Mouse (Mus musculus) lung, postnatal 0 days (tissue): ENCODE data around the gene Trpv2. TPM values are rescaled to one million over a fixed set of nuclear protein-coding genes. Genes with fewer than 3 reads are reported as not detected.
"Not testable (repeated sequence)": the region's sequence is repeated elsewhere in the genome, so short reads cannot be mapped to it uniquely, and the experiment has no call there.

Experiments
- ATAC-seq: fragments of 200-750 bp; cut with Nextera tagmentation; 2 replicates; pipeline ENCODE4 v1.8.0; 2017; ENCODE audit warnings: moderate library complexity
- DNase-seq: peaks from one replicate; pipeline ENCODE4 v3.0.0-alpha.2; 2016; ENCODE audit warnings: low spot score
- H3K27ac ChIP-seq: fragments of 300-500 bp; sonication (generic); 2 replicates; pipeline ENCODE4 v1.5.1; 2014; ENCODE audit warnings: antibody characterized with exemption, mild to moderate bottlenecking, low read length, mixed read lengths
- H3K27me3 ChIP-seq: fragments of 300-500 bp; sonication (generic); replicated peaks from 2 replicates; pipeline ENCODE4 v1.6.1; 2014; ENCODE audit warnings: low read length, mixed read lengths; ENCODE audit not compliant: insufficient read depth
- H3K36me3 ChIP-seq: fragments of 300-500 bp; sonication (generic); 2 replicates; pipeline ENCODE4 v1.6.1; 2014; ENCODE audit warnings: low read length, mixed read lengths; ENCODE audit not compliant: insufficient read depth
- H3K4me1 ChIP-seq: fragments of 300-500 bp; sonication (generic); 2 replicates; pipeline ENCODE4 v1.6.1; 2014; ENCODE audit warnings: antibody characterized with exemption, low read depth, low read length, mixed read lengths; ENCODE audit not compliant: insufficient read depth
- H3K4me2 ChIP-seq: fragments of 300-500 bp; sonication (generic); replicated peaks from 2 replicates; pipeline ENCODE4 v1.6.1; 2014; ENCODE audit warnings: low read depth, mild to moderate bottlenecking, low read length, moderate library complexity, mixed read lengths
- H3K4me3 ChIP-seq: fragments of 300-500 bp; sonication (generic); 2 replicates; pipeline ENCODE4 v1.5.1; 2014; ENCODE audit warnings: low read depth, low read length
- H3K9ac ChIP-seq: fragments of 300-500 bp; sonication (generic); replicated peaks from 2 replicates; pipeline ENCODE4 v1.6.1; 2014; ENCODE audit warnings: low read depth, mild to moderate bottlenecking
- H3K9me3 ChIP-seq: fragments of 300-500 bp; sonication (generic); 2 replicates; pipeline ENCODE4 v1.6.1; 2016; ENCODE audit warnings: low read length, mixed read lengths
- CTCF ChIP-seq: IDR thresholded peaks from 2 replicates; pipeline ENCODE4 v1.5.1; 2016; ENCODE audit warnings: antibody characterized with exemption, mild to moderate bottlenecking
- EP300 ChIP-seq: IDR thresholded peaks from 2 replicates; pipeline ENCODE4 v1.6.1; 2016; ENCODE audit warnings: antibody characterized with exemption, mild to moderate bottlenecking, control low read depth
- WGBS: fragments of 180-500 bp; shearing (Covaris S2); extraction: QIAGEN DNeasy Blood & Tissue Kit; methylation state at CpG from one replicate; pipeline ENCODE4 v1.1.7; 2014; 5-methylcytosine and 5-hydroxymethylcytosine counted together
- polyA plus RNA-seq: library from polyadenylated mRNA; unstranded; fragments of >200 nt; fragmentation: Nextera tagmentation; extraction: Ambion mirVana; gene quantifications from 2 replicates; pipeline ENCODE4 v1.2.1, GENCODE M21; 2015

Trpv2 gene
- polyA plus RNA-seq, 1 experiment from 2014 or later = 6.1 TPM

DNA sequence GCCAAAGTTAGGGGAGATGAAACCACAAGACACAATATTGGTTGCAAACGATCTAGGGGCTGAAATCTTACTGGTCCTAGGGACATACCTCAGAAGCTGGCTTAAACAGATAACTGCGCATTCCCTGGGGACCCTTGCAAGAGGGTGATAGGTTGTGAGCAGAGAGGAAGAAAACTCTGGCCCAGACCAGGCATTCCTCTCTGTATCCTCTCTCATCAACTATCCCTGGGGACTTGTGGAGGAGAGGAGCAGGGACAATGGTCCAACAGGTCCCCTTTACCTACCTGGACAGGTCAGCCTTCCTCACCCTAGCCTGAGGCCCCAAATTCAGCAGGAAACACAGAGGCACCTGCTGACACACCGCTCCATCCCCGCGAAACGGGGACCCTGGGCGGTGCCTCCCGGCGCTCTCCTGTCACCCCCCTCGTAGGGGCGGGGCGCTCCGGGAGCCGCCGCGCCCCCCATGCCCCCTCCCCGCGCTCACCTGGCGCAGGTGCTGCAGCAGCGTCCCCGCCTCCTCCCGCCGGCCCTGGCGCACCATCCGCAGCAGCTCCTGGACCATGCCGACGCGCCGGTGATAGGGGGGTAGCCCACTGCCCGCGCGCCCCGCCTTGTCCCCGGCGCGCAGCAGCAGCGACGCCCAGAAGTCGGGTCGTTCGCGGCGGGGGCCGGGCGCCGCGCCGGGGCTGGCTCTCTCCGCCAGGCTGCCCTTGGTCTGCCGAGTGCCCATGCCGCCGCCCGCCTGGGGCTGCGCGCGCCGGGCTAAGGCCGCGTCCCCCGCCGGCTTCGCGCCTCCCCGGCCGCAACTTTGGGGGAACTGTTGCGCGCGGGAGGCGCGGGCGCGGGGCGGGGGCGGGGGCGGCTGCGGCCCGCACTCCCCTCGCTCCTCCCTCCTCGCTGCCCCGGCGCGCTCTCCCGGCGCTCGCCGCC is 73.6 kb downstream of the Trpv2 start, which contains the start of gene Lrrc75a:
TSS of gene Lrrc75a (minus strand) at position 863 of the 930 bp plus-strand sequence.
- Histone ChIP-seq H3K9me3 (no peaks in the 10 kb centered on the region), H3K9ac (peak within 1 kb of the TSS; percentile 16), H3K36me3 (no peaks in the 10 kb centered on the region), H3K27me3 (no peaks in the 10 kb centered on the region), H3K4me2 (peak within 1 kb of the TSS; percentile 77), H3K4me3 (peak within 1 kb of the TSS; percentile 63), H3K27ac (peak within 1 kb of the TSS; percentile 87), H3K4me1 (peaks cover 36% of the 10 kb centered on the region)
- DNase-seq = peak; percentile 59
- no peak for TF ChIP-seq CTCF
- TF ChIP-seq EP300 = no peak
- peak; percentile 55 for ATAC-seq
- 1% methylated on average over 38 of the region's 86 CpGs for WGBS

DNA sequence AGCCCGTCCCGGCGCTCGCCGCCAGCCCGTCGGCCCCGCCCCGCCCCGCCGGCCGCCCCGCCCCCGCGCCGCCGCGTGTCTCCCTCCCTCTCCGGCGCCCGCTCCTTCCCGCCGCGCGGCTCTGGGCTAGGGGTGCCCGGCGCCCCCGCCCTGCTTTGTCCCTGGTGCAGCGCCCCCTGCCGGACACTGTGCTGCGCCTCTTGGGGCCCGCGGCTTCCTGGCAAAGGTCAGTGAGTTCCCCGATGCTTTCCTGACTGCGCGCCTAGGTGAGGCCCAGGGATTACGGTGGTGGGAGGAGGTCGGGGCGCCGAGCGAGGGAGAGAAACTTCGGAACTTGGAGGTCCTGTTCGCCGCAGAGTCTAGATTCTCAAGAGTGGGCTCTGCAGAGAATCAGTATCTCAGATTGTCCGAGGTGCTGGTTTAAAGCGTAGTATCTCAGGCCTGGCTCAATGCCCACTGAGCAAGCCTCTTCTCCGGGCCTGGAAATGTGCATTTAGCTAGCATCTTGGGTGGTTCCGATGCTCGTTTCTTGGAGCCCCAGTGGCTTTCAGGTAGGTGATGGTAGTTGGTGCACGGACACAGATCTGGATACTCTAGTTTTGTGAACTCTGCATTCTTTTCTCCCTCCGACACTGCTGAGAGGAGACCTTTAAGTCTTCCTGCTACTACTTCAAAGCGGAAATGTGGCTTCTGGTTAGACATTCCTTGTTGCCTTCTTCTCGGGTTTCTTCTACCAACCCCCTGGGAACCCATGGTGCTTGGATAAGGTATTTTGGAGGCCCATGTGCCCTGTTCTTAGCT is 74.5 kb downstream of the Trpv2 start, which contains the start of gene Mmgt2:
TSS of gene Mmgt2 (plus strand) at position 74 of the 801 bp plus-strand sequence.
- DNase-seq = peak; percentile 95

DNA sequence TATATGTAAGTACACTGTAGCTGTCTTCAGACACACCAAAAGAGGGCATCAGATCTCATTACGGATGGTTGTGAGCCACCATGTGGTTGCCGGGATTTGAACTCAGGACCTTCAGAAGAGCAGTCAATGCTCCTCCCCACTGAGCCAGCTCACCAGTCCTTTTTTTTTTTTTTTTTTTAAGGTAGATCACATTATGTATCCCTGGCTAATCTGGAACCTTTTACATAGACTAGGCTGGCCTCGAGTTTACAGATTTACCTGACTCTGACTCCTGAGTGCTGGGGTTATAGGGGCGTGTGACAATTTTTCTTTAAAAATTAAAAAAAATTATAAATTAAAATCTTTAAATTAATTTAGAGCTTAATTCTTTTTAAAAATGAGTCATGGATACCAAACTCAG is 75.5 kb downstream of the Trpv2 start:
- H3K4me3 ChIP-seq, H3K9ac ChIP-seq, H3K27me3 ChIP-seq, H3K36me3 ChIP-seq, DNase-seq, H3K4me2 ChIP-seq, ATAC-seq, H3K27ac ChIP-seq, H3K9me3 ChIP-seq: not testable (repeated sequence)
- 85% methylated on average over 4 of the region's 4 CpGs for WGBS
- H3K4me1 ChIP-seq = peaks cover 26% of the 10 kb centered on the region; the same call in 1 of the 2 replicates

More for the DNA sequence above, 74.5 kb downstream of the Trpv2 start, which contains the start of gene Mmgt2:
- no peaks in the 10 kb centered on the region for H3K36me3 ChIP-seq
- peaks cover 31% of the 10 kb centered on the region for H3K4me1 ChIP-seq
- TF ChIP-seq CTCF = peak; percentile 95
- no peak for TF ChIP-seq EP300
- H3K27ac ChIP-seq = peak within 1 kb of the TSS; percentile 87
- H3K27me3 ChIP-seq = no peaks in the 10 kb centered on the region
- 3% methylated on average over 25 of the region's 53 CpGs for WGBS
- H3K9ac ChIP-seq = peak within 1 kb of the TSS; percentile 16
- peak within 1 kb of the TSS; percentile 77 for H3K4me2 ChIP-seq
- H3K4me3 ChIP-seq = peak within 1 kb of the TSS; percentile 63
- H3K9me3 ChIP-seq = no peaks in the 10 kb centered on the region
- peak; percentile 91 for ATAC-seq

Other genes starting within 250 kb of the Trpv2 start
- 4.8 and 5.0 TPM in 2 replicates for gene Pigl, start 116.0 kb upstream of the Trpv2 start, polyA plus RNA-seq
- 103 and 128 TPM in 2 replicates for gene Ncor1, start 115.9 kb upstream of the Trpv2 start, polyA plus RNA-seq
- 5.4 and 6.4 TPM in 2 replicates for gene Cenpv, start 35.2 kb upstream of the Trpv2 start, polyA plus RNA-seq
- 2,346 and 2,640 TPM in 2 replicates for gene Ubb, start 23.3 kb upstream of the Trpv2 start, polyA plus RNA-seq
- 15.0 and 18.2 TPM in 2 replicates for gene Lrrc75a, start 74.0 kb downstream of the Trpv2 start, polyA plus RNA-seq
- gene Mmgt2, start 74.2 kb downstream of the Trpv2 start, polyA plus RNA-seq = 22.3 and 27.9 TPM in 2 replicates
- gene Zfp287, start 157.4 kb downstream of the Trpv2 start, polyA plus RNA-seq = 2.5 and 3.3 TPM in 2 replicates
- gene Gm10428, start 178.6 kb downstream of the Trpv2 start, polyA plus RNA-seq = not detected in 2 replicates
- 4.7 and 5.1 TPM in 2 replicates for gene Zfp286, start 215.0 kb downstream of the Trpv2 start, polyA plus RNA-seq
- 50.3 and 62.8 TPM in 2 replicates for gene Trim16, start 245.7 kb downstream of the Trpv2 start, polyA plus RNA-seq